In the genomic region with DNA sequence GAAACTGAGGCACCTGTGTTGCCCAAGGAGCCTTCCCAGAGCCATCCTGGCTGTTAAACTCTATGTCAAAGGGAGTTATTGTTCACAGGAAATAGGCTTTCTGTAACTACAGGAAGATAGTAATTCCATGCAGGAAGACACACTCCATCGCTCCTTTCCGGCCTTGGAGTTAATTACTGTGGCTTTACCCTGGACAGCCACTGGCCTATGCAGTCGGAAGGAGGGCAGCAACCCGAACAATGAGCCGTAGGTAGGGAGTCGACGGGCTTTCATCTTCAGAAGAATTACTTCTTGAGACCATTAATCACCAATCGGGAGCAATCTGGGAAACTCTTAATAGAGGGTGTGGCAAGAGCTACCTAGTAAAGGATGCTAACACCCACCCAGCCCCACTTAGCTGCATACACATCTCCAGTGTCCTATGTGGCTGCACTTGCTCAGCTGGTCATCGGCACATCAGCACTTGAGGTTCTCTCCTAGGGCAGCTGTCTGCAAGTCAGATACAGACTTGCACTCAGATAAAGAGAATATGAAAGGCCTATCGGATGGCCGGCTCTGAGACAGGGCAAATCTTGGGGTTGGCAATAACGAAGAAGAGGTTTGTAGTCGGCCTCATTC, we compare ENCODE assay signal across 11 mouse cellular contexts. TPM values are rescaled to one million over a fixed set of nuclear protein-coding genes. Genes with fewer than 3 reads are reported as not detected.
DNase-seq lines count a peak whose midpoint lies in the region; ATAC-seq and TF ChIP-seq lines count a peak whose summit lies in the region.
"Had no signal": no experiment of that assay in that cellular context is flagged by ENCODE, and none has a peak within 500 bp of the region (broad histone marks: within the 10 kb centered on the region; RNA-seq: fewer than 3 reads in every experiment).

No protein-coding gene starts in this region.

- no peak for DNase-seq in gastrocnemius, adult 2 months
- DNase-seq in gastrocnemius, adult 8-10 months (ENCODE audit: low spot score in 2 of 2): no peak
- DNase-seq in kidney, postnatal 25 days: no peak
- peak; percentile 16 to 29 for DNase-seq in right cerebral cortex, postnatal 10 days (ENCODE audit: low spot score in 2 of 2)
- no peak for DNase-seq in right cerebral cortex, postnatal 14 days
- no peak for DNase-seq in spleen, postnatal 4 days (ENCODE audit: low spot score in 2 of 2)
- DNase-seq: gastrocnemius, postnatal 14 days; lung, adult 18-20 months had no signal

- peak; percentile 37; the same call in 1 of the 2 replicates for ATAC-seq in kidney, embryonic 14.5 days (ENCODE audit: low FRiP score, low TSS enrichment)
- ATAC-seq: intestine, postnatal 0 days had no signal

- H3K79me2 ChIP-seq in myocyte (ENCODE audit: control insufficient read depth, insufficient read depth): no peaks in the 10 kb centered on the region

- TF ChIP-seq POLR2A in myocyte (IDR thresholded peaks at IDR 0.05; ENCODE audit: insufficient read length, low read depth): no peak

- H3K27me3 ChIP-seq in kidney, embryonic 14.5 days (ENCODE audit: control insufficient read depth, insufficient read depth, low read length): no peaks in the 10 kb centered on the region
- no peaks in the 10 kb centered on the region for H3K27me3 ChIP-seq in myocyte (ENCODE audit: control insufficient read depth, insufficient read depth, insufficient read length)

- H3K4me3 ChIP-seq in gastrocnemius, adult 2 months: no peak overlapping the region
- no peak overlapping the region for H3K4me3 ChIP-seq in kidney, embryonic 14.5 days (ENCODE audit: low read length)
- H3K4me3 ChIP-seq in myocyte: no peak overlapping the region

- 29% methylated on average over 13 of the region's 13 CpGs for WGBS in kidney, embryonic 14.5 days

- peaks cover 48% of the 10 kb centered on the region for H3K4me1 ChIP-seq in kidney, embryonic 14.5 days (ENCODE audit: control insufficient read depth, insufficient read depth, low read length)

- H3K9ac ChIP-seq in kidney, embryonic 14.5 days (ENCODE audit: low read depth, low read length): no peak overlapping the region

- H3K36me3 ChIP-seq in kidney, embryonic 14.5 days (ENCODE audit: control insufficient read depth, insufficient read depth, low read length): no peaks in the 10 kb centered on the region
- H3K36me3 ChIP-seq in myocyte (ENCODE audit: control insufficient read depth, insufficient read depth): no peaks in the 10 kb centered on the region

- no peak overlapping the region for H3ac ChIP-seq in myocyte (ENCODE audit: control insufficient read depth, insufficient read length)

- TF ChIP-seq CTCF in gastrocnemius, adult 2 months (IDR thresholded peaks at IDR 0.05): no peak

- no peaks in the 10 kb centered on the region for H3K9me3 ChIP-seq in kidney, embryonic 14.5 days (ENCODE audit: control insufficient read depth, low read length)

- H3K4me2 ChIP-seq in kidney, embryonic 14.5 days (replicated peaks; ENCODE audit: low read depth, low read length): no peak overlapping the region
- H3K4me2 ChIP-seq in myocyte (ENCODE audit: low read depth): no peak overlapping the region

- intact Hi-C loops in gastrocnemius, adult 2 months (cut with DNase I): no loop called here

- peak overlapping the region; percentile 77; the same call in 1 of the 2 replicates for H3K27ac ChIP-seq in gastrocnemius, adult 2 months
- H3K27ac ChIP-seq in kidney, embryonic 14.5 days (ENCODE audit: low read depth, low read length): peak overlapping the region; percentile 47; the same call in 1 of the 2 replicates

TF ChIP-seq in myocyte, 11 proteins besides CTCF, POLR2A, EP300 and RAD21:
- TF ChIP-seq CEBPB (IDR thresholded peaks at IDR 0.05; ENCODE audit: insufficient read depth, poor library complexity, severe bottlenecking): no peak
- peak in 1 of 3 experiments; percentile 26 for TF ChIP-seq MYOD1 (IDR thresholded peaks at IDR 0.05; ENCODE audit: control insufficient read depth in 1 of 3, insufficient read length in 2 of 3, low read depth in 2 of 3)
- TF ChIP-seq POLR2AphosphoS2 (IDR thresholded peaks at IDR 0.05; ENCODE audit: insufficient read length, low read depth): peak; percentile 20
- peak in 1 of 3 experiments; percentile 54 for TF ChIP-seq MYOG (IDR thresholded peaks at IDR 0.05; ENCODE audit: control insufficient read depth in 1 of 3, insufficient read depth in 1 of 3, insufficient read length in 2 of 3, low read depth in 2 of 3)
- TF ChIP-seq REST (IDR thresholded peaks at IDR 0.05; ENCODE audit: insufficient read depth, insufficient read length): no peak
TF ChIP-seq in myocyte: peak in this region for 3.

RNA-seq across cellular contexts. Expression of gene Nuak1, which starts 53.7 kb away (rescaled TPM):
- total RNA-seq in gastrocnemius, adult 2 months (2021): 10 to 100 TPM; 21.4 to 31.0 TPM
- total RNA-seq in gastrocnemius, adult 8-10 months (2022): 10 to 100 TPM; 16.4 to 23.6 (median 17.2) TPM
- 3.0 and 4.1 TPM in 2 replicates for polyA plus RNA-seq in kidney, embryonic 14.5 days (2014; fragmentation: Nextera tagmentation; extraction: Ambion mirVana)
- 21.8 TPM for polyA plus RNA-seq in myocyte (2012; fragmentation: generic; extraction: Trizol)

Comparison
In these comparisons a context has a peak if more than half of its experiments do, and no peak if none do; other contexts are left out.
1. DNase-seq: peak in right cerebral cortex, postnatal 10 days (2 of 2); none in gastrocnemius, adult 2 months (single experiment), gastrocnemius, adult 8-10 months (0 of 2), kidney, postnatal 25 days (0 of 2), right cerebral cortex, postnatal 14 days (single experiment) and spleen, postnatal 4 days (0 of 2).